Mouse (Mus musculus) E14TG2a.4 (cell line): ENCODE data around the gene Rph3al.

ENCODE experiments used
- CTCF ChIP-seq: conservative IDR thresholded peaks from 2 replicates; pipeline ENCODE4 v1.5.1; 2014; ENCODE audit warnings: low read length
- NANOG ChIP-seq: IDR thresholded peaks from 2 replicates; pipeline ENCODE4 v1.6.1; 2014; ENCODE audit warnings: borderline replicate concordance, low read length, mixed read lengths
- POU5F1 ChIP-seq: IDR thresholded peaks from 2 replicates; pipeline ENCODE4 v1.6.1; 2014; ENCODE audit warnings: low read length, borderline replicate concordance

DNA sequence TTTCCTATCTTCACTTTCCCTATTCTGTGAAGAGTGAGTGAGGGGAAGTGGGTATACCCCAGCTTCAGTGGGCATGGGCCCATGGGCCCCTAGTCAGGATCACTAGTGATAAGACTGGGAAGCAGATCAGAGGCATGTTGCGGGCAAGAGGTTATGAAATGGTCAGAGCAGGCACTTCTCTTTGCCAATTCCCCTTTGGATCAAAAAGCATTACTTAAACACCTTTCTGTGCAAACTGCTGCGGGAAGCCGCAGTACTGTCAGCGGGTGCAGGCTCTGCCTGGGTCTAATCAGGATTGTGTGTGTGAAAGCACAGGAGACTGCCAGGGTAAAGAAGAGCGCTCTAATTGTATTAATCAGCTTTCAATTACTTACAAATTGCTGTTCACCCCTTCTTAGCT is 67.8 kb downstream of the Rph3al start:
- TF ChIP-seq CTCF (no peak), POU5F1 (no peak), NANOG (no peak)
